Mouse (Mus musculus): ENCODE results near the gene Fndc3a. TPM values are rescaled to one million over a fixed set of nuclear protein-coding genes. Genes with fewer than 3 reads are reported as not detected.

The Fndc3a gene
- polyA plus RNA-seq, 1 experiment from 2014 or later, result 30.2 TPM

- H3K9me3 ChIP-seq (ENCODE audit: low read depth, low read length), result no peaks in the 10 kb centered on the region
- H3K4me1 ChIP-seq (ENCODE audit: insufficient read depth), result no peaks in the 10 kb centered on the region
- no peak for ATAC-seq (ENCODE audit: insufficient read depth)
- no peak overlapping the region for H3K4me2 ChIP-seq
- DNase-seq, result no peak
- 72% methylated on average over 3 of the region's 3 CpGs for WGBS
- H3K9ac ChIP-seq, result no peak overlapping the region
- no peak for TF ChIP-seq CTCF (IDR thresholded peaks at IDR 0.05; ENCODE audit: low read depth)
- H3K4me3 ChIP-seq (ENCODE audit: low read depth, low read length), result no peak overlapping the region
- no peaks in the 10 kb centered on the region for H3K27me3 ChIP-seq (ENCODE audit: insufficient read depth, low read length)
- no peak overlapping the region for H3K27ac ChIP-seq (ENCODE audit: low read depth)
- no peaks in the 10 kb centered on the region for H3K36me3 ChIP-seq (ENCODE audit: insufficient read depth)
Observed at GRCm38 (mm10) chr14:72677247-72677646, 32.6 kb downstream of the Fndc3a start.

DNA sequence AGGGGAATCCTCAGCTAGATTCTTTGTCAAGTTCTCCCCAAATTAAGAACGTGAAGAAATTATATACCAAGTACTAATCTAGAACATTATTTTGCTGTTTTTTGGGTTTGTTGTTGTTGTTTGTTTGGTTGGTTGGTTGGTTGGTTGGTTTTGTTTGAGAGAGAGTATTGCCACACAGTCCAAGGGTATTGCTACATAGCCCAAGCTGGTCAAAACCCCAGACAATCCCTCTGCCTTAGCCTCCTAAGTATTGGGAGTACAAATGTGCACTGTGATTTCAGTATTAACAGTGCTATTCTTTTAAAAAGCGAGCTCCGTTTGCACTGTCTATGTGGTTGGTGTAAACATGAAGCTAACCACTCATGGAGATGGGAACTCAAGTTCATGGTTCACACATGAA lies 37.9 kb downstream of the Fndc3a start:
- Histone ChIP-seq H3K36me3 (ENCODE audit: insufficient read depth) (no peaks in the 10 kb centered on the region), H3K27me3 (ENCODE audit: insufficient read depth, low read length) (no peaks in the 10 kb centered on the region), H3K27ac (ENCODE audit: low read depth) (no peak overlapping the region), H3K9ac (no peak overlapping the region), H3K4me2 (no peak overlapping the region), H3K4me1 (ENCODE audit: insufficient read depth) (no peaks in the 10 kb centered on the region), H3K4me3 (ENCODE audit: low read depth, low read length) (no peak overlapping the region), H3K9me3 (ENCODE audit: low read depth, low read length) (no peaks in the 10 kb centered on the region)
- no peak for DNase-seq
- ATAC-seq (ENCODE audit: insufficient read depth), result no peak
- 88% methylated on average over 3 of the region's 3 CpGs for WGBS
- TF ChIP-seq CTCF (IDR thresholded peaks at IDR 0.05; ENCODE audit: low read depth), result no peak

- H3K9me3 ChIP-seq (ENCODE audit: low read depth, low read length), result no peaks in the 10 kb centered on the region
- WGBS, result 77% methylated on average over 2 of the region's 2 CpGs
Observed at GRCm38 (mm10) chr14:72670987-72671386, 38.8 kb downstream of the Fndc3a start.

GRCm38 (mm10) chr14:72649268-72649667 lies 60.5 kb downstream of the Fndc3a start:
- Histone ChIP-seq H3K4me2 (no peak overlapping the region), H3K4me1 (ENCODE audit: insufficient read depth) (no peaks in the 10 kb centered on the region), H3K4me3 (ENCODE audit: low read depth, low read length) (no peak overlapping the region), H3K9ac (no peak overlapping the region), H3K9me3 (ENCODE audit: low read depth, low read length) (no peaks in the 10 kb centered on the region), H3K36me3 (ENCODE audit: insufficient read depth) (no peaks in the 10 kb centered on the region), H3K27ac (ENCODE audit: low read depth) (no peak overlapping the region), H3K27me3 (ENCODE audit: insufficient read depth, low read length) (no peaks in the 10 kb centered on the region)
- no peak for TF ChIP-seq CTCF (IDR thresholded peaks at IDR 0.05; ENCODE audit: low read depth)
- no peak for DNase-seq
- no peak for ATAC-seq (ENCODE audit: insufficient read depth)

More at GRCm38 (mm10) chr14:72670987-72671386, 38.8 kb downstream of the Fndc3a start:
- peak; percentile 23; the same call in 1 of the 2 replicates for TF ChIP-seq CTCF (IDR thresholded peaks at IDR 0.05; ENCODE audit: low read depth)
- H3K27me3 ChIP-seq (ENCODE audit: insufficient read depth, low read length), result no peaks in the 10 kb centered on the region
- ATAC-seq (ENCODE audit: insufficient read depth) (no peak), DNase-seq (peak; percentile 3)
- H3K36me3 ChIP-seq (ENCODE audit: insufficient read depth), result no peaks in the 10 kb centered on the region
- no peaks in the 10 kb centered on the region for H3K4me1 ChIP-seq (ENCODE audit: insufficient read depth)
- no peak overlapping the region for H3K9ac ChIP-seq
- no peak overlapping the region for H3K27ac ChIP-seq (ENCODE audit: low read depth)
- H3K4me2 ChIP-seq, result no peak overlapping the region
- no peak overlapping the region for H3K4me3 ChIP-seq (ENCODE audit: low read depth, low read length)

DNA sequence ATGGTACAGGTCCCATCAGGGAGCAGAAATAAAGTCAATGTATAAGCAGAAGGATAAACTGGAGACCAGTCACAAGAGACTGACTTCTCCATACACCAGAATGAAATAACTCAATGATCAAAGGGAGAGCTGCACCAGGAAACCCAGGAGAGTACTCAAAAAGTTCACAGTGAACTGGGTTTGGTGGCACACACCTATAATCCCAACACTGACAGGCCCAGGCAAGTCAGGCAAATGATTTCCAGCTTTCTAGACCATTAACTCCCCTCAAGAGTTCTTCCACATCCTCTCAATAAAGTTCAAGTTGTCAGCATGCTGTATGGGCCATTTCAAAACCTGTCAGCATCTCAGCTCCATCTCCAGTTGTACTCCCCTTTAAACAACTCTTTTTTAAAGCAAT lies 64.3 kb downstream of the Fndc3a start:
- Histone ChIP-seq H3K4me3 (ENCODE audit: low read depth, low read length) (no peak overlapping the region), H3K27ac (ENCODE audit: low read depth) (no peak overlapping the region), H3K9me3 (ENCODE audit: low read depth, low read length) (no peaks in the 10 kb centered on the region), H3K9ac (no peak overlapping the region), H3K36me3 (ENCODE audit: insufficient read depth) (no peaks in the 10 kb centered on the region), H3K4me2 (no peak overlapping the region), H3K4me1 (ENCODE audit: insufficient read depth) (no peaks in the 10 kb centered on the region), H3K27me3 (ENCODE audit: insufficient read depth, low read length) (no peaks in the 10 kb centered on the region)
- TF ChIP-seq CTCF (IDR thresholded peaks at IDR 0.05; ENCODE audit: low read depth), result no peak
- ATAC-seq (ENCODE audit: insufficient read depth) (no peak), DNase-seq (no peak)

DNA sequence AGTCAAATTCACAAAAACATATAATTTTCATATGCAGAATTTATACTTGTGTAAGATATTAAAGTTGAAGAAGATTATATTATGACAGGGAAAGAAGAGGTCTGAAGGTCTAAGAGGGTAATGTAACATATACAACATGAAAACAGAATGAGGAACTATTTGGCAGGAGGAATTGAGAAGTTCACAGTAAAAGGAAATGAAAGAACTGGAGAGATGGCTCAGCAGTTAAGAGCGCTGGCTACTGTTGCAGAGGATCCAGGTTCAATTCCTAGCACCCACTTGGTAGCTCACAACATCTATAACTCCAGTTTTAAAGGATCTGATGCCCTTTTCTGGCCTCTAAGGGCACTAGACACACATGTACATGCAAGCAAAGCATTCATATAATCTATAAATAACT lies 65.2 kb downstream of the Fndc3a start:
- no peak overlapping the region for H3K4me2 ChIP-seq
- H3K4me3 ChIP-seq (ENCODE audit: low read depth, low read length), result no peak overlapping the region
- WGBS, result 90% methylated on average over 1 of the region's 1 CpGs
- H3K9me3 ChIP-seq (ENCODE audit: low read depth, low read length), result no peaks in the 10 kb centered on the region
- no peak overlapping the region for H3K27ac ChIP-seq (ENCODE audit: low read depth)
- H3K9ac ChIP-seq, result no peak overlapping the region
- H3K4me1 ChIP-seq (ENCODE audit: insufficient read depth), result no peaks in the 10 kb centered on the region
- DNase-seq, result no peak
- H3K36me3 ChIP-seq (ENCODE audit: insufficient read depth), result no peaks in the 10 kb centered on the region
- no peaks in the 10 kb centered on the region for H3K27me3 ChIP-seq (ENCODE audit: insufficient read depth, low read length)
- no peak for TF ChIP-seq CTCF (IDR thresholded peaks at IDR 0.05; ENCODE audit: low read depth)
- no peak for ATAC-seq (ENCODE audit: insufficient read depth)

DNA sequence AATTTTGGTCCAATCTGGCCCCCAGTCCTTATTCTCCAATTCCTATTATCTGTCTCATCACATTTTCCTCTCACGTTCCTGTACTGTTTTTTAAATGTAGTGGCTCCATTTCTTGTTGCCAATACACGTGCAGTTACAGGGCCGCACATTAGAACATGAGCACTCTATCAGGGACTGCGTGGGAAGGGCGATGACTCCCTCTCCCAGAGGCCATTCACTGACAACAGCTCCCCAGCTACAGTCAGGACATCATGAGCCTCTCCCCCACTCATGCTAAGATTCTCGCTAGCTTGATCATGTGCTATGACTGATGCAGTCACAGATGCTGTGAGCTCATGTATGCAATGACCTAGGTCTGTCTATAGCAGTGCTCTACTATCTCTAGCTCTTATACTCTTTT lies 71.3 kb downstream of the Fndc3a start:
- H3K27ac ChIP-seq (ENCODE audit: low read depth), result no peak overlapping the region
- TF ChIP-seq CTCF (IDR thresholded peaks at IDR 0.05; ENCODE audit: low read depth), result no peak

DNA sequence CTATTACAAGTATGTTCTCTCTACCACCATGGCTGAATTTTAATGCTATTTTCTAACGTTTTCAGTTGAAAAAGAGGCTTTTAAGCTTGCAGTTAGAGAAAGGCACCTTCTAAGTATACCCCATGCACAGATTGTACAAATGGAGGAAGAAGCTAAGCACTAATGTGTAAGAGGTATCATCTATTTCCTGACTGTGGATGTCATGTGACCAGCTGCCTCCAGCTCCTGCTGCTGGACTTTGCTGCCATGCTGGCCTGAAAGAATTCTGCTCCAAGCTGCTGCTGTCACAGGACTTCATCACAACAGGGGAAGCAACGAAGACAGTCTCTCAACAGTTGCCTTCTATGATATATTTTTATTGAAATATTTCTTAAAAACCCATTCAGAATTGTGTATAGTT lies 76.2 kb downstream of the Fndc3a start:
- no peak overlapping the region for H3K4me3 ChIP-seq (ENCODE audit: low read depth, low read length)
- H3K4me2 ChIP-seq, result no peak overlapping the region
- no peak overlapping the region for H3K9ac ChIP-seq
- no peaks in the 10 kb centered on the region for H3K4me1 ChIP-seq (ENCODE audit: insufficient read depth)
- DNase-seq (no peak), ATAC-seq (ENCODE audit: insufficient read depth) (no peak)
- 79% methylated on average over 2 of the region's 2 CpGs for WGBS
- H3K36me3 ChIP-seq (ENCODE audit: insufficient read depth), result no peaks in the 10 kb centered on the region
- no peak for TF ChIP-seq CTCF (IDR thresholded peaks at IDR 0.05; ENCODE audit: low read depth)
- no peaks in the 10 kb centered on the region for H3K27me3 ChIP-seq (ENCODE audit: insufficient read depth, low read length)
- no peak overlapping the region for H3K27ac ChIP-seq (ENCODE audit: low read depth)
- no peaks in the 10 kb centered on the region for H3K9me3 ChIP-seq (ENCODE audit: low read depth, low read length)

More for the DNA sequence above, 71.3 kb downstream of the Fndc3a start:
- DNase-seq (no peak), ATAC-seq (ENCODE audit: insufficient read depth) (no peak)
- H3K27me3 ChIP-seq (ENCODE audit: insufficient read depth, low read length), result no peaks in the 10 kb centered on the region
- H3K9me3 ChIP-seq (ENCODE audit: low read depth, low read length), result no peaks in the 10 kb centered on the region
- no peaks in the 10 kb centered on the region for H3K4me1 ChIP-seq (ENCODE audit: insufficient read depth)
- H3K4me3 ChIP-seq (ENCODE audit: low read depth, low read length), result no peak overlapping the region
- H3K9ac ChIP-seq, result no peak overlapping the region
- H3K4me2 ChIP-seq, result no peak overlapping the region
- H3K36me3 ChIP-seq (ENCODE audit: insufficient read depth), result no peaks in the 10 kb centered on the region
- WGBS, result 88% methylated on average over 6 of the region's 6 CpGs

All from lung, embryonic 14.5 days (tissue).